Mouse (Mus musculus): ENCODE data around the gene Trim8.

- no peak for TF ChIP-seq EP300 (IDR thresholded peaks at IDR 0.05)
- no peak for TF ChIP-seq CTCF (IDR thresholded peaks at IDR 0.05)
These were observed 61.3 kb downstream of the Trim8 start for GRCm38 (mm10) chr19:46562581-46563515.

Data from lung, postnatal 0 days (tissue).